Mouse (Mus musculus): Measurements from ENCODE around the gene Lingo4.

Gene Lingo4

GRCm38 (mm10) chr3:94387391-94387790 lies 10.9 kb upstream of the Lingo4 start:
- no peak for DNase-seq (ENCODE audit: extremely low spot score)

GRCm38 (mm10) chr3:94388047-94388446 lies 10.3 kb upstream of the Lingo4 start:
- DNase-seq (ENCODE audit: extremely low spot score) = no peak

GRCm38 (mm10) chr3:94389420-94389819 lies 8.9 kb upstream of the Lingo4 start:
- no peak for DNase-seq (ENCODE audit: extremely low spot score)

- DNase-seq (ENCODE audit: extremely low spot score) = no peak
Observed at GRCm38 (mm10) chr3:94391001-94391400, 7.3 kb upstream of the Lingo4 start.

- DNase-seq (ENCODE audit: extremely low spot score) = no peak
Observed at GRCm38 (mm10) chr3:94392128-94392527, 6.2 kb upstream of the Lingo4 start.

- DNase-seq (ENCODE audit: extremely low spot score) = no peak
Observed at GRCm38 (mm10) chr3:94393049-94393448, 5.3 kb upstream of the Lingo4 start.

GRCm38 (mm10) chr3:94396336-94396735 lies 2.0 kb upstream of the Lingo4 start:
- no peak for DNase-seq (ENCODE audit: extremely low spot score)

GRCm38 (mm10) chr3:94396851-94397250 lies 1.5 kb upstream of the Lingo4 start:
- DNase-seq (ENCODE audit: extremely low spot score) = no peak

GRCm38 (mm10) chr3:94398943-94399481 lies 695 bp downstream of the Lingo4 start:
- DNase-seq (ENCODE audit: extremely low spot score) = peak; percentile 50

GRCm38 (mm10) chr3:94399663-94400310 lies 1.5 kb downstream of the Lingo4 start:
- DNase-seq (ENCODE audit: extremely low spot score) = no peak

- DNase-seq (ENCODE audit: extremely low spot score) = no peak
Observed at GRCm38 (mm10) chr3:94402451-94402850, 4.1 kb downstream of the Lingo4 start.

- DNase-seq (ENCODE audit: extremely low spot score) = no peak
Observed at GRCm38 (mm10) chr3:94404366-94405054, 6.2 kb downstream of the Lingo4 start.

- DNase-seq (ENCODE audit: extremely low spot score) = no peak
Observed at GRCm38 (mm10) chr3:94405561-94405960, 7.2 kb downstream of the Lingo4 start.

- DNase-seq (ENCODE audit: extremely low spot score) = no peak
Observed at GRCm38 (mm10) chr3:94412530-94412929, 14.2 kb downstream of the Lingo4 start.

- DNase-seq (ENCODE audit: extremely low spot score) = peak; percentile 94
Observed at GRCm38 (mm10) chr3:94413031-94413679, 14.8 kb downstream of the Lingo4 start, which contains the start of gene Tdrkh. Gene Tdrkh (plus strand): TSS chr3:94413273.

- no peak for DNase-seq (ENCODE audit: extremely low spot score)
Observed at GRCm38 (mm10) chr3:94430980-94431379, 32.7 kb downstream of the Lingo4 start.

GRCm38 (mm10) chr3:94434305-94434704 lies 36.0 kb downstream of the Lingo4 start:
- no peak for DNase-seq (ENCODE audit: extremely low spot score)

GRCm38 (mm10) chr3:94436420-94436819 lies 38.1 kb downstream of the Lingo4 start:
- DNase-seq (ENCODE audit: extremely low spot score) = no peak

- no peak for DNase-seq (ENCODE audit: extremely low spot score)
Observed at GRCm38 (mm10) chr3:94441182-94441581, 42.9 kb downstream of the Lingo4 start.

GRCm38 (mm10) chr3:94442951-94443596 lies 44.8 kb downstream of the Lingo4 start, which contains the start of gene Mrpl9:
Gene Mrpl9 (plus strand): TSS chr3:94443318.
- DNase-seq (ENCODE audit: extremely low spot score) = peak; percentile 96

GRCm38 (mm10) chr3:94443597-94443964 lies 45.3 kb downstream of the Lingo4 start, which contains the start of gene Oaz3:
Gene Oaz3 (minus strand): TSS chr3:94443915.
- no peak for DNase-seq (ENCODE audit: extremely low spot score)

GRCm38 (mm10) chr3:94449377-94449776 lies 51.1 kb downstream of the Lingo4 start:
- DNase-seq (ENCODE audit: extremely low spot score) = no peak
